Mouse (Mus musculus) bone marrow, adult 2 months (tissue): ENCODE measurements around the gene Pld5. TPM values are rescaled to one million over a fixed set of nuclear protein-coding genes. Genes with fewer than 3 reads are reported as not detected.

Experiments
- H3K27ac ChIP-seq: fragments of 200-500 bp; 2 replicates; pipeline ENCODE4 v1.5.1; 2012; ENCODE audit warnings: low read depth, mild to moderate bottlenecking, control low read depth, inconsistent platforms, low read length; ENCODE audit not compliant: control insufficient read depth, poor library complexity, insufficient read depth
- H3K4me1 ChIP-seq: fragments of 200-500 bp; 2 replicates; pipeline ENCODE4 v1.6.1; 2011; ENCODE audit warnings: low read length; ENCODE audit not compliant: control insufficient read depth, insufficient read depth
- H3K4me3 ChIP-seq: fragments of 200-500 bp; replicated peaks from 2 replicates; pipeline ENCODE3; 2011; ENCODE audit warnings: mild to moderate bottlenecking, low read depth, low read length, control low read depth; ENCODE audit not compliant: control insufficient read depth
- CTCF ChIP-seq: fragments of 200-500 bp; IDR thresholded peaks from 2 replicates; pipeline ENCODE4 v1.5.1; 2011; ENCODE audit warnings: low read length, control low read depth; ENCODE audit not compliant: control insufficient read depth, insufficient read depth
- POLR2A ChIP-seq: fragments of 200-500 bp; IDR thresholded peaks from 2 replicates; pipeline ENCODE4 v1.6.1; 2011; ENCODE audit warnings: low read depth, mild to moderate bottlenecking, control low read depth, low read length, borderline replicate concordance; ENCODE audit not compliant: control insufficient read depth
- WGBS: fragments of 180-500 bp; shearing (Covaris S2); methylation state at CpG from one replicate; pipeline ENCODE4 v1.1.7; 2018; 5-methylcytosine and 5-hydroxymethylcytosine counted together
- polyA plus RNA-seq: library from polyadenylated mRNA; stranded (reverse); fragments of >200 nt; gene quantifications from 2 replicates; pipeline ENCODE4 v1.2.4, GENCODE M21; 2011; ENCODE audit warnings: low replicate concordance; ENCODE audit not compliant: missing spikeins, insufficient read depth, insufficient read length

Gene Pld5
- polyA plus RNA-seq, 1 experiment, result not detected

DNA sequence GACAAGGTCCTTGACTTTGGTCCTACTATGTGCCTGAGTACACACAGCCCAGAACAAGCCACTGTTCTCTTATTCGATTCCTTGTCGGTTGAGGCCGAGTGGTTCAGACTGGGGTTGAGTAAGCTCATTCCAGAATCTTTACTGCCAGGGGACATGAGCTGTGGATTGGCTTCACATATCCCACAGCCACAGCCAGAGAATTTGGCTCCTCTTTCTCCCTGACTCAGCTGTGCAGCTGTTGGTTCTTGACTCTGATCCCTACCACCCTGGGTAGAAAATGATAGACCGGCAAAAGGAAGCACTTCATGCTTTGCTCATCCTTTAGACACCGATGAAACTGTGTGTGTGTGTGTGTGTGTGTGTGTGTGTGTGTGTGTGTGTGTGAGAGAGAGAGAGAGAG lies 343.7 kb downstream of the Pld5 start:
- Histone ChIP-seq H3K4me3 (no peak overlapping the region), H3K27ac (no peak overlapping the region), H3K4me1 (no peaks in the 10 kb centered on the region)
- 88% methylated on average over 5 of the region's 5 CpGs for WGBS
- TF ChIP-seq POLR2A (no peak), CTCF (no peak)

DNA sequence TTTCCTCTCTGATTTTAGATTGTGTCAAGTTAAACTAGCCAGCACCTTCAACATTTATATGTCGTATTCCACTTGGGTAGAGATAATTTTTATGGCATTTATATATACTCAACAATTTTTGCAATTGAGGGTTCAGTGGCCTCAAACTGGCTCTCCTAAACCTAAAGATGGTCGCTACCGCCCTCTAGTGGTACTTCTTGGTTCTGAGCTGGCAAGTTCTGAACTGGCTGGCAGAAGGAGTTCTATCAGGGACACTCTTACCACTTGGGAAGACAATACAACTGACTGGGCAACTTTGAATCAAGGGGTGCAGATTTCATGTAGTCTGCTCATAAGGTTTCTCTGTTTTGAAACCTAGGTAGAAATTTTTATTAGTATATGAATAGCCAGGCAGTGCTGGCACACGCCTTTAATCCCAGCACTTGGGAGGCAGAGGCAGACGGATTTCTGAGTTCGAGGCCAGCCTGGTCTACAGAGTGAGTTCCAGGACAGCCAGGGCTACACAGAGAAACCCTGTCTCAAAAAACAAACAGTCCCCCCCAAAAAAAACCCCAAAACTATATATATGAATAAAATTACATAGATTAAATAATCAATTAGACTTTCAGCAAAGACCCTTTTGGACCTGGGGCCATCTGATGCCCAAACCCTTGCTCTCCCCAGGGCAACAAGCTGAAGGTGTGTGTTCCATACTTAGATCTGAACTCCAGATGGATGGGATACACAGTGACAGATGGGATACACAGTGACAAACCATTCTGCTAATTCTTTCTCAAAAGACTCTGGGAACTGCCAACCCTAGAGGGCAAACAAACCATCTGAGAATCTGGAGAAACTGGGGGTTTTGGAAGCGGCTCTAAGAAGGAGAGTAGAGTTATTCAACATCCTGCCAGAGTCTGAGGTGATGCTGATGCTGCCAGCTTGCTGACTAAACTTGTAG lies 351.0 kb downstream of the Pld5 start:
- TF ChIP-seq POLR2A (no peak), CTCF (peak; percentile 58)
- Histone ChIP-seq H3K4me1 (no peaks in the 10 kb centered on the region), H3K4me3 (no peak overlapping the region), H3K27ac (no peak overlapping the region)
- WGBS, result 45% methylated on average over 7 of the region's 7 CpGs

DNA sequence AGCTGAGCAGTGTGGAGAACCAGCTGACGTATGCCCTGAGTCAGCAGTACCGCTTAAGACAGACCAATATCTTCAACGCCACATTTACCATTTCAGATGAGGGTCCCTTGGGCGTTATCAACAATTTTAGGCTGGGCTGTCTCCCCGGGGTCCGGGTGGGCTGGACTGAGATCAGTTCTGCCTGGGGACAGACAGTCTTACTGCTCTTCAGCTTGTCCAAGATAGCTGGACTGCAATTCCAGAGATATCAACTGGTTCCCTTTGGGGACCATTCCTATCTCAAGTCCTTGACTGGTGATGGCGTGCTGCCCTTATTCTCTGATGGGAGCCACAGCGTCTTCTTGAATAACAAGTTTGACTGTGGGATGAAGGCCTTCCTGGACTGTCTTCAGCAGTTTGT lies 354.0 kb downstream of the Pld5 start:
- WGBS, result 84% methylated on average over 8 of the region's 8 CpGs
- no peak for TF ChIP-seq CTCF
- no peak for TF ChIP-seq POLR2A
- H3K4me1 ChIP-seq, result no peaks in the 10 kb centered on the region
- no peak overlapping the region for H3K4me3 ChIP-seq
- no peak overlapping the region for H3K27ac ChIP-seq

DNA sequence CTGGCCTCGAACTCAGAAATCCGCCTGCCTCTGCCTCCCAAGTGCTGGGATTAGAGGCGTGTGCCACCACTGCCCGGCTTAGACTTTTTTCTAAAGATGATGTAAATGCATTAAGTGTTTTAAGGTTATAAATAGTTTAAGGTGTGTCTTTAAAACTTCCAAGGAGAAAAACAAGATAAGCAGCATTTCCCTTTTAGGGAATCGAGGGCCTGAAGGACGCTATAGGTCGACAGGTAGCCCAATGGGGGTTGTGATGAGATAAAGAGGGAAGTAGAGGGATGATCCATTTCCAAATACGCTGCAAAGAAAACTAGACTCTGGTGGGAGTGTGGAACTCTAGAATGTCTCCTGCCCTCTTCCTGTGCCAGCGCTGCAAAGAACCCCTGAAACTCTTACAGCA lies 355.1 kb downstream of the Pld5 start, which contains the start of gene Gm38100:
TSS of gene Gm38100 (plus strand) at position 301 of the 400 bp plus-strand sequence.
- no peak for TF ChIP-seq POLR2A
- no peak for TF ChIP-seq CTCF
- Histone ChIP-seq H3K4me3 (no peak within 1 kb of the TSS), H3K27ac (no peak within 1 kb of the TSS), H3K4me1 (no peaks in the 10 kb centered on the region)
- WGBS, result 72% methylated on average over 9 of the region's 9 CpGs

DNA sequence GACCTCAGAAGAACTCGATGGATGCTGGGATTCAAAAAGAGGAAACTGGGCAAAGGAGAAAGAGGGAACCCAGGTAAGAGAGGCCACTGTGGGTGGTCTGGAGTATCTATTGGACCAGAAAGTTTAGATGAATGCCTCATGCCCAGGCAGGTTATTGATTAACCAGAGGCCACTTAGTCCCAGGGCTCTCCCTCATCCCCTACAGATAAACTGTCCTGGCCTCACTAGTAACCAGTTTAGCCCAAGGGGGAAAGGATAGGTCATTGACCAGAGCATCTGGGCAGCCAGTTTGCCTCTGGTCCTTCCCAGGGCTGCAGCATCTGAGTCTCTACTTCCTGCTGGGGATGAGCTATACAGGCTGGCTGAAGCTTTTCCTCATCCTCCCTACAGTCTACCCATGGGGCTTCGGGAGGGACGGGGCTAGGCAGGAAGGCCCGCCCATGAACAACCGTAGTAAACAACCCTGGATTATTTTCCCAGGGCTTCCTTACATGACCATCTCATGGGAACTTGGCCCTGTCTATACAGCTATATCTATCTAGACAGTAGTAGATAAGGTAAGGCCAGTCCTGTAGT lies 361.3 kb downstream of the Pld5 start:
- WGBS, result 57% methylated on average over 5 of the region's 5 CpGs
- no peak for TF ChIP-seq CTCF
- no peak for TF ChIP-seq POLR2A
- no peak overlapping the region for H3K27ac ChIP-seq
- no peak overlapping the region for H3K4me3 ChIP-seq
- no peaks in the 10 kb centered on the region for H3K4me1 ChIP-seq
